ENCODE assay signal across 10 mouse cellular contexts in genomic region chr17:34672246-34672792, GRCm38 (mm10). TPM values are rescaled to one million over a fixed set of nuclear protein-coding genes. Genes with fewer than 3 reads are reported as not detected.
DNase-seq lines count a peak whose midpoint lies in the region; ATAC-seq and TF ChIP-seq lines count a peak whose summit lies in the region.
"Had no signal": no experiment of that assay in that cellular context is flagged by ENCODE, and none has a peak within 500 bp of the region (broad histone marks: within the 10 kb centered on the region; RNA-seq: fewer than 3 reads in every experiment).

No protein-coding gene starts in this region.

- H3K27ac ChIP-seq in heart, embryonic 10.5 days = no peak overlapping the region
- no peak overlapping the region for H3K27ac ChIP-seq in forebrain, embryonic 16.5 days (ENCODE audit: low read length)
- H3K27ac ChIP-seq in midbrain, embryonic 10.5 days (replicated peaks) = no peak overlapping the region

- no peak for DNase-seq in heart, embryonic 10.5 days (ENCODE audit: low spot score)
- no peak for DNase-seq in heart, postnatal 25 days (ENCODE audit: low spot score)
- DNase-seq in midbrain, embryonic 10.5 days (ENCODE audit: low spot score) = no peak
- no peak for DNase-seq in thymus, adult 18-20 months
- DNase-seq in spleen, postnatal 14 days (ENCODE audit: low spot score in 2 of 2) = no peak
- no peak for DNase-seq in adrenal gland, postnatal 36 days

- peak overlapping the region; percentile 63 for H3K4me2 ChIP-seq in forebrain, embryonic 16.5 days (ENCODE audit: low read length)

- peaks cover 82% of the 10 kb centered on the region for H3K27me3 ChIP-seq in heart, embryonic 10.5 days (ENCODE audit: insufficient read depth, poor library complexity, severe bottlenecking)
- peaks cover 92% of the 10 kb centered on the region for H3K27me3 ChIP-seq in E14TG2a.4 (ENCODE audit: insufficient read depth, low read length)
- H3K27me3 ChIP-seq in forebrain, embryonic 16.5 days (replicated peaks; ENCODE audit: control insufficient read depth, insufficient read depth, low read length) = peaks cover 44% of the 10 kb centered on the region
- H3K27me3 ChIP-seq in midbrain, embryonic 10.5 days (ENCODE audit: low read depth, poor library complexity, severe bottlenecking) = peaks cover 78% of the 10 kb centered on the region

- ATAC-seq in forebrain, embryonic 16.5 days = no peak

- H3K4me3 ChIP-seq in heart, embryonic 10.5 days = peak overlapping the region; percentile 52
- peak overlapping the region; percentile 70 for H3K4me3 ChIP-seq in E14TG2a.4 (replicated peaks; ENCODE audit: low read length)
- H3K4me3 ChIP-seq in forebrain, embryonic 16.5 days (replicated peaks; ENCODE audit: low read length) = peak overlapping the region; percentile 41
- peak overlapping the region; percentile 54 for H3K4me3 ChIP-seq in midbrain, embryonic 10.5 days

- H3K9ac ChIP-seq in forebrain, embryonic 16.5 days (replicated peaks; ENCODE audit: low read depth, low read length) = no peak overlapping the region; the same call in 1 of the 2 replicates

- no peaks in the 10 kb centered on the region for H3K9me3 ChIP-seq in heart, embryonic 10.5 days
- H3K9me3 ChIP-seq in E14TG2a.4 (ENCODE audit: low read length) = no peaks in the 10 kb centered on the region
- no peaks in the 10 kb centered on the region for H3K9me3 ChIP-seq in forebrain, embryonic 16.5 days (ENCODE audit: control insufficient read depth, low read length)
- no peaks in the 10 kb centered on the region for H3K9me3 ChIP-seq in midbrain, embryonic 10.5 days (replicated peaks)

- no peak for TF ChIP-seq CTCF in E14TG2a.4 (conservative IDR thresholded peaks at IDR 0.05; ENCODE audit: low read length)

- 30% methylated on average over 49 of the region's 49 CpGs for WGBS in heart, embryonic 10.5 days
- 32% methylated on average over 49 of the region's 49 CpGs for WGBS in forebrain, embryonic 16.5 days
- 34% methylated on average over 49 of the region's 49 CpGs for WGBS in midbrain, embryonic 10.5 days

- H3K4me1 ChIP-seq in heart, embryonic 10.5 days = peaks cover 41% of the 10 kb centered on the region
- H3K4me1 ChIP-seq in E14TG2a.4 (replicated peaks; ENCODE audit: low read depth, low read length) = peaks cover 24% of the 10 kb centered on the region
- peaks cover 11% of the 10 kb centered on the region for H3K4me1 ChIP-seq in forebrain, embryonic 16.5 days (replicated peaks; ENCODE audit: control insufficient read depth, insufficient read depth, low read length)
- peaks cover 19% of the 10 kb centered on the region for H3K4me1 ChIP-seq in midbrain, embryonic 10.5 days

- H3K36me3 ChIP-seq in heart, embryonic 10.5 days = no peaks in the 10 kb centered on the region
- no peaks in the 10 kb centered on the region for H3K36me3 ChIP-seq in E14TG2a.4 (ENCODE audit: insufficient read depth, low read length)
- no peaks in the 10 kb centered on the region for H3K36me3 ChIP-seq in forebrain, embryonic 16.5 days (ENCODE audit: control insufficient read depth, insufficient read depth)
- H3K36me3 ChIP-seq in midbrain, embryonic 10.5 days = no peaks in the 10 kb centered on the region

- intact Hi-C loops in heart, postnatal 25 days (cut with DNase I) = no loop called here

RNA-seq across cellular contexts. Expression of gene Tnxb, which starts 2.0 kb away (rescaled TPM):
- 0.04 and 0.07 TPM in 2 replicates for polyA plus RNA-seq in heart, embryonic 10.5 days (2016; fragmentation: Nextera tagmentation; extraction: Ambion mirVana)
- 10 to 100 TPM; 32.1 to 42.1 TPM for total RNA-seq in heart, postnatal 25 days (2021)
- 0.08 and 0.09 TPM in 2 replicates for polyA plus RNA-seq in forebrain, embryonic 16.5 days (2015; fragmentation: Nextera tagmentation; extraction: Ambion mirVana)
- polyA plus RNA-seq in midbrain, embryonic 10.5 days (2016; fragmentation: Nextera tagmentation; extraction: Ambion mirVana) = not detected in 2 replicates
- 10 to 100 TPM; 26.9 to 34.3 TPM for total RNA-seq in adrenal gland, postnatal 36 days (2021)
- total RNA-seq: neutrophil, adult 5-6 weeks had no signal

RNA-seq across cellular contexts. Expression of gene Atf6b, which starts 25.4 kb away (rescaled TPM):
- 74.0 and 76.8 TPM in 2 replicates for polyA plus RNA-seq in heart, embryonic 10.5 days (2016; fragmentation: Nextera tagmentation; extraction: Ambion mirVana)
- 10 to 100 TPM; 15.6 to 17.8 TPM for total RNA-seq in heart, postnatal 25 days (2021)
- 111 and 119 TPM in 2 replicates for polyA plus RNA-seq in forebrain, embryonic 16.5 days (2015; fragmentation: Nextera tagmentation; extraction: Ambion mirVana)
- polyA plus RNA-seq in midbrain, embryonic 10.5 days (2016; fragmentation: Nextera tagmentation; extraction: Ambion mirVana) = 111 and 123 TPM in 2 replicates
- 10 to 100 TPM; 45.7 to 58.8 TPM for total RNA-seq in adrenal gland, postnatal 36 days (2021)

RNA-seq across cellular contexts. Expression of gene Fkbpl, which starts 27.8 kb away (rescaled TPM):
- 12.6 TPM in 2 replicates for polyA plus RNA-seq in heart, embryonic 10.5 days (2016; fragmentation: Nextera tagmentation; extraction: Ambion mirVana)
- total RNA-seq in heart, postnatal 25 days (2021) = 1 to 10 TPM; 6.2 to 6.6 TPM
- 14.6 and 16.7 TPM in 2 replicates for polyA plus RNA-seq in forebrain, embryonic 16.5 days (2015; fragmentation: Nextera tagmentation; extraction: Ambion mirVana)
- polyA plus RNA-seq in midbrain, embryonic 10.5 days (2016; fragmentation: Nextera tagmentation; extraction: Ambion mirVana) = 16.8 and 18.9 TPM in 2 replicates
- 10 to 100 TPM; 12.7 to 15.8 TPM for total RNA-seq in adrenal gland, postnatal 36 days (2021)

RNA-seq across cellular contexts. Expression of gene Prrt1, which starts 43.0 kb away (rescaled TPM):
- 0.11 TPM in 1 of 2 replicates, not detected in the other for polyA plus RNA-seq in heart, embryonic 10.5 days (2016; fragmentation: Nextera tagmentation; extraction: Ambion mirVana)
- total RNA-seq in heart, postnatal 25 days (2021) = 1 to 10 TPM; 1.1 to 1.9 TPM
- polyA plus RNA-seq in forebrain, embryonic 16.5 days (2015; fragmentation: Nextera tagmentation; extraction: Ambion mirVana) = 5.0 and 10.4 TPM in 2 replicates
- 0.54 and 1.2 TPM in 2 replicates for polyA plus RNA-seq in midbrain, embryonic 10.5 days (2016; fragmentation: Nextera tagmentation; extraction: Ambion mirVana)
- total RNA-seq in adrenal gland, postnatal 36 days (2021) = 10 to 100 TPM in 1 of 2 experiments, 1 to 10 TPM in 1; 5.0 to 14.3 TPM
- total RNA-seq: neutrophil, adult 5-6 weeks had no signal
- polyA plus RNA-seq: C2C12 had no signal

RNA-seq across cellular contexts. Expression of gene Ppt2, which starts 44.0 kb away (rescaled TPM):
- 24.3 and 27.5 TPM in 2 replicates for polyA plus RNA-seq in heart, embryonic 10.5 days (2016; fragmentation: Nextera tagmentation; extraction: Ambion mirVana)
- 10 to 100 TPM; 53.2 to 53.7 TPM for total RNA-seq in heart, postnatal 25 days (2021)
- polyA plus RNA-seq in forebrain, embryonic 16.5 days (2015; fragmentation: Nextera tagmentation; extraction: Ambion mirVana) = 16.2 and 17.7 TPM in 2 replicates
- 22.5 and 23.6 TPM in 2 replicates for polyA plus RNA-seq in midbrain, embryonic 10.5 days (2016; fragmentation: Nextera tagmentation; extraction: Ambion mirVana)
- 10 to 100 TPM; 57.8 to 70.0 TPM for total RNA-seq in adrenal gland, postnatal 36 days (2021)
